Mouse (Mus musculus) CD4-positive, CD25-positive, alpha-beta regulatory T cell (primary cell): Measurements from ENCODE around the gene Mxra7. TPM values are rescaled to one million over a fixed set of nuclear protein-coding genes. Genes with fewer than 3 reads are reported as not detected.

ENCODE experiments used
- polyA plus RNA-seq: library from polyadenylated mRNA; unstranded; fragments of 100-300 nt; shearing (Covaris generic); gene quantifications from one replicate; pipeline ENCODE4 v1.2.1, GENCODE M21; 2017

Mxra7 gene
- 0.08 TPM for polyA plus RNA-seq

DNA sequence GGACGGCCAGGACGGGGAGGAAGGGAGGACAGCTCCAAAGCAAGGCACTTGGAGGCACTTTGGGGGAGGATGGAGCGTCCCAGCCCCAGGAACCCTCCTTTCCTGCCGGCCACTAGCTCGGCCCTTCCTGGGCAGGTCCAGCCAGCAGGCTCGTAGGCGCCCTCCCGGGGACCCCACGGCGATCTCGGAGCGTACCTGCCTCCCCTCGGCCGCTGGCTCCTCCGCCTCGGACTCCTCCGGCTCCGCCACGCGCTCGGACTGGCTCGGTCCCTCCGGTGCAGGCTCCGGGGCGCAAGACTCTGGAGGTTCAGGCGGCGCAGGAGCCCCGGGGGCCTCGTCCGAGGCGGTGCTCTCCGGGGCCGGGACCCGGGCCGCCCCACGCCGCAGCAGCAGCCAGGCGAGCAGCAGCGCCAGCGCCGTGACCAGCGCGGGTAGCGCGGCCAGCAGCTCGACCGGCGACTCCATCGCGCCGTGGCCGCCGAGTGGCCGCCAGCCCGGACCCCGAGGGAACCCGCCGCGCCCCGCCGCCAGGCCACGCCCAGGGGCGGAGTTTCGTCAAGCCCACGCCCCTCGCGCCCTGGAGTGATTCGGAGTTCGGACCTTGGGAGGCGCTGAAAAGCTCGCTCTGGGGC lies at the start of gene Mxra7:
TSS of gene Mxra7 (minus strand) at position 513 of the 632 bp plus-strand sequence.

GRCm38 (mm10) chr11:116852891-116853511 lies 25.2 kb upstream of the Mxra7 start, which contains the start of gene Srsf2:
Gene Srsf2 (minus strand): TSS chr11:116853094.

DNA sequence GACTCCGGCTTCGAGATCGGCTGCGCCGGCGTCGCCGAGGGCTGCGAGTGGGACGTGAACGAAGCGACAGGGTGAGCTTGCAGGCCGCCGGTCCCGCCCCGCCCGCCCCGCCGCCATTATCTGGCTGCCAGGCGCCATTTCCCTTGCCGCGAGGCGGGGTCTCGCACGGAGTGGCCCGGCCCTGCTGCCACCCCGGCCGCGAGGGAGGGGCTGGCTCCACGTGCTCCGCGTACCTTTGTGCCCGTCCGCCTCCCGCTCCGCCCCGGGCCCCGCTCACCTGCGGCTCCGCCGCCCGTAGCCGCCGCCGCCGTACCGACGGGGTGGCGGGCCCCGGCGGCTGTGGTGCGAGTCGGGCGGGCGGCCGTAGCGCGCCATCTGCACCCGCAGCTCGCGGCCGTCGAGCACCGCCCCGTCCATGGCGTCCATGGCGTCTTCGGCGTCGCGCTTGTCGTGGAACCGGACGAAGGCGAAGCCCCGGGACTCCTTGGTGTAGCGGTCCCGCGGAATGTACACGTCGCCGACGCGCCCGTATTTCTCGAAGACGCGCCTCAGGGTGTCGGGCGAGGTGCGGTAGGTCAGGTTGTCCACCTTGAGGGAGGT lies 24.5 kb upstream of the Mxra7 start, which contains the start of gene Mfsd11:
TSS of gene Mfsd11 (plus strand) at position 150 of the 600 bp plus-strand sequence.

DNA sequence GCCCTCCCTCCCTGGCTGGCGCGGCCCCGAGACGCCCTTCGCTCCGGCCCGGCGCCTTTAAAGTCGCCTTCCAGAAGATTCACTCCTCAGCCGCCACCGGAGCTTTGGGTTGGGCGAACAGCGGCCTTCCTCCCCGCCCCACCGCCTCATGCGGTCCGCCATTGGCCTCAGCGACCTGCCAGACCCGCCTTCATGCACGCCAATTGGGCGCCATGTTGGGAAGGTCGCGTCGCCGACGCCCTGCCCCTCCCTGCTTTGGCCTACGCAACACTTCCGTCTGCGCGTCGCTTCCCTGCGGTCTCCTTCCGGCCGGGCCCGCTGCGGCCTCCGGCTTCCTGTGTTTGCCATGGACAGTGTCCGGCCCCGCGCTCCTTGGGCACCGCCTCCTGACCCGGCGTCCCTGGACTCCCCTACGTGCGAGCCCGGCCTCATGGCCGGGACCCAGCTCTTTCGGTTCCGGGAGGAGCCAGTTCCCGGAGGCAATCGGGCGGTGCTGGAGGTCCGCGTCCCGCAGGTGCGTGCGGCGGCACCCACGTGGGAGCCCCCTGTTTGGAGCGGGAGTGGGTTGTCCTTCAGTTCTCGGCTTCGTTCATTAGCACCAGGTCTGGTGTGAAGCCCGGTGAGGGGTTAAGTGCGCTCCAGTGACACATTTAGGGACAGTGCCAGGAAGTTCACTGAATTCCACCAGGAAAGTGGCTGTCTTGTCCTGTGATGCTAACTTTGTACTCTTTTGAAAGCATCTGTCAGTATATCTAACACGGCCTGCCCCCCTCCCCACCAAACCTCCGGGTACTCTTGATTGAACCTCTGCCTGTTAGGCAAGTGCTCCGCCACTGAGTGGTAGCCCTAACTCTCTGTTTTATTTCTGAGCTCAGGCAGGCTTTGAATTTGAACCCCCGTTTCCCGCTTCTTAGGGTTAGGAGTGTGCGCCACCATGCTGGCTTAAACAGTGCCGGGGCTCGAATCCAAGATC lies 15.7 kb upstream of the Mxra7 start, which contains the start of the genes Mettl23 and Jmjd6:
TSS of gene Mettl23 (plus strand) at position 18 of the 973 bp plus-strand sequence.
TSS of gene Jmjd6 (minus strand) at position 189 of the 973 bp plus-strand sequence.

GRCm38 (mm10) chr11:116775407-116775806 lies 52.4 kb downstream of the Mxra7 start, which contains the start of gene St6galnac1:
Gene St6galnac1 (minus strand): TSS chr11:116775507.

Other genes with a start within 250 kb of the Mxra7 start
- 11.7 TPM for gene Ube2o, start 246.6 kb downstream of the Mxra7 start, polyA plus RNA-seq
- not detected for gene Aanat, start 241.6 kb downstream of the Mxra7 start, polyA plus RNA-seq
- 12.4 TPM for gene Rhbdf2, start 201.0 kb downstream of the Mxra7 start, polyA plus RNA-seq
- gene Prcd, start 174.5 kb downstream of the Mxra7 start, polyA plus RNA-seq = 0.23 TPM
- not detected for gene Cygb, start 173.7 kb downstream of the Mxra7 start, polyA plus RNA-seq
- not detected for gene St6galnac1, start 52.5 kb downstream of the Mxra7 start, polyA plus RNA-seq
- 208 TPM for gene Mettl23, start 15.2 kb upstream of the Mxra7 start, polyA plus RNA-seq
- 73.1 TPM for gene Jmjd6, start 15.4 kb upstream of the Mxra7 start, polyA plus RNA-seq
- gene Mfsd11, start 24.4 kb upstream of the Mxra7 start, polyA plus RNA-seq = 24.5 TPM
- 471 TPM for gene Srsf2, start 25.0 kb upstream of the Mxra7 start, polyA plus RNA-seq
- gene Mgat5b, start 90.8 kb upstream of the Mxra7 start, polyA plus RNA-seq = not detected